Mouse (Mus musculus): ENCODE measurements around the gene Hace1. TPM values are rescaled to one million over a fixed set of nuclear protein-coding genes. Genes with fewer than 3 reads are reported as not detected.
"Not testable (repeated sequence)": the region's sequence is repeated elsewhere in the genome, so short reads cannot be mapped to it uniquely, and the experiment has no call there.

Gene Hace1
- 10 to 100 TPM; 15.0 to 16.2 TPM for total RNA-seq (2021)
- long read RNA-seq, experiment 1, transcript Hace1-201 (24 exons, 3,785 nt) = major isoform, 7 of 8 reads
- long read RNA-seq, experiment 1, partial matches to known transcripts = 0 of 8 reads
- long read RNA-seq, experiment 1, other reads (novel, unspliced or antisense) = 1 of 8 reads
- long read RNA-seq, experiment 2, transcript Hace1-201 (24 exons, 3,785 nt) = major isoform, 20 of 36 reads
- long read RNA-seq, experiment 2, partial matches to known transcripts = 2 of 36 reads
- long read RNA-seq, experiment 2, other reads (novel, unspliced or antisense) = 14 of 36 reads

GRCm38 (mm10) chr10:45577731-45578297 lies at the start of gene Hace1:
Gene Hace1 (plus strand): TSS chr10:45577829.
- peak; percentile 48 to 69 for DNase-seq (ENCODE audit: low spot score in 2 of 2)

GRCm38 (mm10) chr10:45537334-45537733 lies 40.3 kb upstream of the Hace1 start:
- DNase-seq (ENCODE audit: low spot score in 2 of 2) = not testable (repeated sequence)

- DNase-seq (ENCODE audit: low spot score in 2 of 2) = no peak
Observed at GRCm38 (mm10) chr10:45542726-45543125, 34.9 kb upstream of the Hace1 start.

- peak in 1 of 2 experiments; percentile 11 for DNase-seq (ENCODE audit: low spot score in 2 of 2)
Observed at GRCm38 (mm10) chr10:45546799-45547198, 30.8 kb upstream of the Hace1 start.

- no peak for DNase-seq (ENCODE audit: low spot score in 2 of 2)
Observed at GRCm38 (mm10) chr10:45578298-45578821, 731 bp downstream of the Hace1 start.

GRCm38 (mm10) chr10:45583310-45583709 lies 5.7 kb downstream of the Hace1 start:
- no peak for DNase-seq (ENCODE audit: low spot score in 2 of 2)

- DNase-seq (ENCODE audit: low spot score in 2 of 2) = no peak
Observed at GRCm38 (mm10) chr10:45583829-45584228, 6.2 kb downstream of the Hace1 start.

- no peak for DNase-seq (ENCODE audit: low spot score in 2 of 2)
Observed at GRCm38 (mm10) chr10:45584311-45585102, 6.9 kb downstream of the Hace1 start.

GRCm38 (mm10) chr10:45605853-45606252 lies 28.2 kb downstream of the Hace1 start:
- no peak for DNase-seq (ENCODE audit: low spot score in 2 of 2)

- DNase-seq (ENCODE audit: low spot score in 2 of 2) = no peak
Observed at GRCm38 (mm10) chr10:45610727-45611126, 33.1 kb downstream of the Hace1 start.

GRCm38 (mm10) chr10:45616012-45616411 lies 38.4 kb downstream of the Hace1 start:
- DNase-seq (ENCODE audit: low spot score in 2 of 2) = no peak

- DNase-seq (ENCODE audit: low spot score in 2 of 2) = no peak
Observed at GRCm38 (mm10) chr10:45619039-45619438, 41.4 kb downstream of the Hace1 start.

GRCm38 (mm10) chr10:45631995-45632394 lies 54.4 kb downstream of the Hace1 start:
- no peak for DNase-seq (ENCODE audit: low spot score in 2 of 2)

- DNase-seq (ENCODE audit: low spot score in 2 of 2) = no peak
Observed at GRCm38 (mm10) chr10:45632641-45633040, 55.0 kb downstream of the Hace1 start.

GRCm38 (mm10) chr10:45635201-45635600 lies 57.6 kb downstream of the Hace1 start:
- DNase-seq (ENCODE audit: low spot score in 2 of 2) = no peak

- DNase-seq (ENCODE audit: low spot score in 2 of 2) = no peak
Observed at GRCm38 (mm10) chr10:45639762-45640161, 62.1 kb downstream of the Hace1 start.

GRCm38 (mm10) chr10:45654026-45654425 lies 76.4 kb downstream of the Hace1 start:
- DNase-seq (ENCODE audit: low spot score in 2 of 2) = no peak

- DNase-seq (ENCODE audit: low spot score in 2 of 2) = no peak
Observed at GRCm38 (mm10) chr10:45662015-45662414, 84.4 kb downstream of the Hace1 start.

- no peak for DNase-seq (ENCODE audit: low spot score in 2 of 2)
Observed at GRCm38 (mm10) chr10:45668266-45668665, 90.6 kb downstream of the Hace1 start.

GRCm38 (mm10) chr10:45676796-45677195 lies 99.2 kb downstream of the Hace1 start:
- DNase-seq (ENCODE audit: low spot score in 2 of 2) = no peak

GRCm38 (mm10) chr10:45686191-45686590 lies 108.6 kb downstream of the Hace1 start:
- DNase-seq (ENCODE audit: low spot score in 2 of 2) = no peak

GRCm38 (mm10) chr10:45694931-45695330 lies 117.3 kb downstream of the Hace1 start:
- no peak for DNase-seq (ENCODE audit: low spot score in 2 of 2)

Measured in adrenal gland, postnatal 4 days (tissue).